Mouse (Mus musculus) MEL (cell line): ENCODE data around the gene Smc1a. TPM values are rescaled to one million over a fixed set of nuclear protein-coding genes. Genes with fewer than 3 reads are reported as not detected.

Experiments used
- DNase-seq: peaks from one replicate; pipeline ENCODE4 v3.0.0; 2011; ENCODE audit warnings: low read depth, low spot score
- H3K27ac ChIP-seq: 2 replicates; pipeline ENCODE4 v1.5.1; 2012; ENCODE audit warnings: low read depth, mild to moderate bottlenecking, control low read depth, low read length, moderate library complexity; ENCODE audit not compliant: control insufficient read depth
- H3K27me3 ChIP-seq, 2 experiments: fragments of 150-350 bp in 1 of 2; sonication (generic) in 1 of 2; 2 replicates each; pipeline ENCODE4 v1.6.1; 2012; ENCODE audit warnings: low read length in 2 of 2, mild to moderate bottlenecking in 2 of 2, improper control_type of control experiment in 1 of 2, moderate library complexity in 1 of 2; ENCODE audit not compliant: insufficient read depth in 2 of 2, control insufficient read depth in 1 of 2
- H3K36me3 ChIP-seq, 2 experiments: 2 replicates each; pipeline ENCODE4 v1.6.1; 2012 to 2014; ENCODE audit warnings: low read length in 2 of 2, improper control_type of control experiment in 1 of 2, inconsistent platforms in 1 of 2, mild to moderate bottlenecking in 1 of 2; ENCODE audit not compliant: insufficient read depth in 2 of 2, control insufficient read depth in 1 of 2
- H3K4me1 ChIP-seq, 2 experiments: fragments of 150-350 bp in 1 of 2; sonication (generic) in 1 of 2; 2 replicates each; pipeline ENCODE4 v1.6.1; 2012; ENCODE audit warnings: low read length in 2 of 2, improper control_type of control experiment in 1 of 2, mild to moderate bottlenecking in 1 of 2; ENCODE audit not compliant: insufficient read depth in 2 of 2, control insufficient read depth in 1 of 2
- H3K4me3 ChIP-seq, 2 experiments: fragments of 150-350 bp in 1 of 2; sonication (generic) in 1 of 2; 2 replicates each; pipeline ENCODE4 v1.5.1; 2012; ENCODE audit warnings: low read depth in 2 of 2, low read length in 2 of 2, mild to moderate bottlenecking in 2 of 2, moderate library complexity in 2 of 2, control low read depth in 1 of 2, improper control_type of control experiment in 1 of 2; ENCODE audit not compliant: control insufficient read depth in 1 of 2, insufficient read depth in 1 of 2
- H3K79me2 ChIP-seq: 2 replicates; pipeline ENCODE4 v1.6.1; 2012; ENCODE audit warnings: mild to moderate bottlenecking, low read length, moderate library complexity; ENCODE audit not compliant: control insufficient read depth, poor library complexity, insufficient read depth
- H3K9ac ChIP-seq: 2 replicates; pipeline ENCODE4 v1.6.1; 2012; ENCODE audit warnings: low read depth, mild to moderate bottlenecking, control low read depth, low read length, moderate library complexity; ENCODE audit not compliant: control insufficient read depth, poor library complexity, severe bottlenecking
- H3K9me3 ChIP-seq: fragments of 150-350 bp; sonication (generic); replicated peaks from 2 replicates; pipeline ENCODE4 v1.6.1; 2012; ENCODE audit warnings: mild to moderate bottlenecking, low read length, improper control_type of control experiment, moderate library complexity; ENCODE audit not compliant: insufficient read depth
- EP300 ChIP-seq, 2 experiments: IDR thresholded peaks; 2 replicates each; pipeline ENCODE4 v1.6.1; 2011; ENCODE audit warnings: improper control_type of control experiment in 2 of 2, low read length in 2 of 2, low read depth in 1 of 2, mild to moderate bottlenecking in 1 of 2
- GATA1 ChIP-seq: IDR thresholded peaks from 2 replicates; pipeline ENCODE4 v1.6.1; 2011; ENCODE audit warnings: low read depth, low read length, improper control_type of control experiment
- HCFC1 ChIP-seq: IDR thresholded peaks from 2 replicates; pipeline ENCODE4 v1.6.1; 2012; ENCODE audit warnings: low read depth, mild to moderate bottlenecking, inconsistent platforms, low read length, improper control_type of control experiment, moderate library complexity
- MAFK ChIP-seq: IDR thresholded peaks from 2 replicates; pipeline ENCODE4 v1.6.1; 2011; ENCODE audit warnings: low read depth, mild to moderate bottlenecking, low read length, improper control_type of control experiment, borderline replicate concordance
- MAZ ChIP-seq: IDR thresholded peaks from 2 replicates; pipeline ENCODE4 v1.6.1; 2012; ENCODE audit warnings: low read depth, mild to moderate bottlenecking, inconsistent platforms, low read length, improper control_type of control experiment
- MEF2A ChIP-seq: IDR thresholded peaks from 2 replicates; pipeline ENCODE4 v1.6.1; 2014; ENCODE audit warnings: low read depth, mild to moderate bottlenecking, inconsistent platforms, low read length, improper control_type of control experiment; ENCODE audit not compliant: poor library complexity, insufficient replicate concordance, severe bottlenecking; ENCODE audit errors: extremely low read depth
- MYB ChIP-seq: IDR thresholded peaks from 2 replicates; pipeline ENCODE4 v1.6.1; 2011; ENCODE audit warnings: mild to moderate bottlenecking, low read depth, low read length, improper control_type of control experiment
- NELFE ChIP-seq: IDR thresholded peaks from 2 replicates; pipeline ENCODE4 v1.6.1; 2011; ENCODE audit warnings: low read depth, low read length, improper control_type of control experiment
- NRF1 ChIP-seq: IDR thresholded peaks from 2 replicates; pipeline ENCODE4 v1.6.1; 2014; ENCODE audit warnings: low read depth, mild to moderate bottlenecking, inconsistent platforms, low read length, improper control_type of control experiment, moderate library complexity; ENCODE audit not compliant: poor library complexity, insufficient read depth, severe bottlenecking
- POLR2A ChIP-seq, 2 experiments: IDR thresholded peaks; 2 replicates each; pipeline ENCODE4 v1.6.1; 2011 to 2012; ENCODE audit warnings: low read length in 2 of 2, mild to moderate bottlenecking in 2 of 2, control low read depth in 1 of 2, improper control_type of control experiment in 1 of 2, low read depth in 1 of 2, moderate library complexity in 1 of 2; ENCODE audit not compliant: control insufficient read depth in 1 of 2, insufficient read depth in 1 of 2, poor library complexity in 1 of 2
- ZNF384 ChIP-seq: IDR thresholded peaks from 2 replicates; pipeline ENCODE4 v1.6.1; 2012; ENCODE audit warnings: low read depth, mild to moderate bottlenecking, inconsistent platforms, low read length, improper control_type of control experiment
- polyA plus RNA-seq, 2 experiments: library from polyadenylated mRNA; stranded (reverse) in 1 of 2; unstranded in 1 of 2; fragments of >175 nt in 1 of 2; fragments of >200 nt in 1 of 2; gene quantifications; 2 replicates each; pipeline versions ENCODE4 v1.2.1 to v1.2.4; 2012; ENCODE audit warnings: low replicate concordance in 2 of 2, low read depth in 1 of 2; ENCODE audit not compliant: insufficient read length in 2 of 2, insufficient read depth in 1 of 2, missing spikeins in 1 of 2
- total RNA-seq: library from RNA; depleted of rRNA; stranded (reverse); fragments of 300-350 nt; gene quantifications from 2 replicates; pipeline ENCODE4 v1.2.3, GENCODE M21; 2012

Gene Smc1a
- total and polyA plus RNA-seq, 3 experiments = 84.7 to 188 (median 174) TPM

GRCm38 (mm10) chrX:152001737-152002710 lies 14.2 kb upstream of the Smc1a start, which contains the start of gene Hsd17b10 (continued):
- TF ChIP-seq MAFK (no peak), MYB (no peak), EP300 (IDR thresholded peaks at IDR 0.05; ENCODE audit: low read depth in 1 of 2, low read length in 2 of 2) (0 out of 4 replicates have a peak, but pooled peaks of 1 of the 2 experiments have one; percentile 30), NRF1 (peak; percentile 59; the same call in 1 of the 2 replicates)

- H3K27ac ChIP-seq = no peak overlapping the region
- H3K36me3 ChIP-seq = peaks cover 0 to 14% of the 10 kb centered on the region in 2 experiments; a peak in 2 of 4 replicates
- H3K9ac ChIP-seq = peak overlapping the region; percentile 35; the same call in 1 of the 2 replicates
- H3K9me3 ChIP-seq = no peaks in the 10 kb centered on the region
- H3K4me1 ChIP-seq = peaks cover 3 to 5% of the 10 kb centered on the region in 2 experiments
- H3K4me3 ChIP-seq = peak overlapping the region; percentile 12 to 18; a peak in 2 of 4 replicates
- no peaks in the 10 kb centered on the region; the same call in 1 of the 2 replicates for H3K79me2 ChIP-seq
- no peaks in the 10 kb centered on the region for H3K27me3 ChIP-seq
- DNase-seq = peak; percentile 58
- no peak for TF ChIP-seq MEF2A
- TF ChIP-seq MAZ = no peak
- peak; percentile 56; the same call in 1 of the 2 replicates for TF ChIP-seq ZNF384
- TF ChIP-seq EP300 (IDR thresholded peaks at IDR 0.05; ENCODE audit: low read depth in 1 of 2, low read length in 2 of 2) = no peak
- TF ChIP-seq POLR2A (IDR thresholded peaks at IDR 0.05; ENCODE audit: control insufficient read depth in 1 of 2, insufficient read depth in 1 of 2, low read depth in 1 of 2, low read length in 2 of 2, poor library complexity in 1 of 2) = no peak
- TF ChIP-seq HCFC1 = no peak
Measured at GRCm38 (mm10) chrX:152002865-152003264, 13.4 kb upstream of the Smc1a start.

GRCm38 (mm10) chrX:152007863-152008262 lies 8.4 kb upstream of the Smc1a start:
- H3K9ac ChIP-seq = no peak overlapping the region
- no peaks in the 10 kb centered on the region for H3K27me3 ChIP-seq
- H3K9me3 ChIP-seq = no peaks in the 10 kb centered on the region
- H3K4me3 ChIP-seq = no peak overlapping the region
- peak overlapping the region; percentile 8; the same call in 1 of the 2 replicates for H3K27ac ChIP-seq
- TF ChIP-seq NELFE (no peak), GATA1 (peak; percentile 37; the same call in 1 of the 2 replicates), EP300 (IDR thresholded peaks at IDR 0.05; ENCODE audit: low read depth in 1 of 2, low read length in 2 of 2) (peak in 1 of 2 experiments; percentile 75; a peak in 1 of 4 replicates)
- DNase-seq = peak; percentile 81
- peaks cover 11 to 28% of the 10 kb centered on the region in 2 experiments for H3K4me1 ChIP-seq
- no peaks in the 10 kb centered on the region for H3K79me2 ChIP-seq
- peaks cover 0 to 28% of the 10 kb centered on the region in 2 experiments; a peak in 2 of 4 replicates for H3K36me3 ChIP-seq
